Mouse (Mus musculus) small intestine, adult 2 months (tissue): ENCODE results near the gene Slc34a1.

Experiments used
- CTCF ChIP-seq: fragments of 200-500 bp; IDR thresholded peaks from 2 replicates; pipeline ENCODE4 v1.5.1; 2012; ENCODE audit warnings: low read depth, mild to moderate bottlenecking, control low read depth, inconsistent platforms, low read length, moderate library complexity, mixed read lengths; ENCODE audit not compliant: insufficient replicate concordance, insufficient read length; ENCODE audit errors: extremely low read depth
- POLR2A ChIP-seq: fragments of 200-500 bp; IDR thresholded peaks from 2 replicates; pipeline ENCODE4 v1.6.1; 2012; ENCODE audit warnings: low read depth, mild to moderate bottlenecking, control low read depth, inconsistent platforms, low read length, moderate library complexity

GRCm38 (mm10) chr13:55431889-55432685 lies 34.1 kb downstream of the Slc34a1 start:
- no peak for TF ChIP-seq POLR2A
- TF ChIP-seq CTCF = no peak
